Mouse (Mus musculus): Measurements from ENCODE around the gene Smim15.

DNA sequence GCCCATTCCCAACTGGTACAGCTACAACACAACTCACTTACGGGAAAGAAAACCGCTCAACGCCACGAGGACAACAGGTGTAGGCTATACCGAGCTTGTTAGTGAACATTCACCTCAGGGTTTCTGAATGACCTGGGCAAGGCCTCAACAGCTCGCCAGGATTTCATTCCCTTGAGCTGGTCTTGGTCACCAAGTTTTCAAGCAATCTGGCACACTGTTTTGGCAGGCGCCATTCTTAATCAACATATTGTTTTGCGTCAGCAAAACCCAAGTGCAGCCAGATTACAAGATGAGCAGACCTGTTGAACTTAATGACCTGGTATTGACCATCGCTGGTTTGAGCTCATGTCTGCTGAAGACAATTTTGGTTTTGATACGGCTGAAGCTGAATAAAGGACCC, 25.9 kb downstream of the Smim15 start:
- no peak for TF ChIP-seq CTCF (IDR thresholded peaks at IDR 0.05; ENCODE audit: low read depth)
- TF ChIP-seq EP300 (IDR thresholded peaks at IDR 0.05; ENCODE audit: low read depth): no peak
